Mouse (Mus musculus) gastrocnemius, adult 2 months (tissue): ENCODE results near the gene Rgs1. TPM values are rescaled to one million over a fixed set of nuclear protein-coding genes. Genes with fewer than 3 reads are reported as not detected.

Experiments used
- DNase-seq: peaks from one replicate; pipeline ENCODE4 v3.0.0; 2022
- H3K27ac ChIP-seq: fragments of 200-600 bp; 2 replicates; pipeline ENCODE4 v1.8.1; 2022; ENCODE audit warnings: mild to moderate bottlenecking
- H3K4me3 ChIP-seq: fragments of 200-600 bp; 2 replicates; pipeline ENCODE4 v1.8.1; 2022; ENCODE audit warnings: mild to moderate bottlenecking, moderate library complexity
- CTCF ChIP-seq: fragments of 200-600 bp; IDR thresholded peaks from 2 replicates; pipeline ENCODE4 v1.8.1; 2022; ENCODE audit warnings: antibody characterized with exemption, mild to moderate bottlenecking, moderate library complexity
- intact Hi-C: fragments of 180-260 bp; cut with DNase I; formaldehyde crosslinking; loops from one replicate; pipeline ENCODE4 v1.15.1; 2025
- total RNA-seq, 2 experiments: library from RNA; stranded (reverse); gene quantifications; 2 replicates each; pipeline ENCODE4 v1.2.3; 2021

Gene Rgs1
- total RNA-seq, 2 experiments from 2014 or later = not detected

DNA sequence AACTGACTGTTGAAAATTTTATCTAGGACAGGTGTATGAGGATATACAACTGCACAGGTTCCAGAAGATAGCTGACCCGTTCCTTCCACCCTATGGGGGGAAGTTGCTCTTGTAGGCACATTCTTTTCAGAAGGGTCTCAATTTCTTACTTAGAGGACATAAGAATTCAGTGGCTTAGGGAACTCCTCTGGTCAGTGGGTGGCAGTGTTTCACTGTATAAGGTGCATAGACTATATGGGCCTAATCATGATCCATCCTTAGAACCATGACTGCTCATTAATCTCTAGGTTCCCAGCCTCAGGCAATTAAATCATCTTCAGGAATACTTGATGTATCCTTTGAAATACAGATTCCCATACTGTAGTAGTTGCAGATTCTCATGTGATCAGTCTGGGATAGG is 5.5 kb downstream of the Rgs1 start:
- intact Hi-C loops = no loop called here
- no peak for DNase-seq
- H3K4me3 ChIP-seq = no peak overlapping the region
- H3K27ac ChIP-seq = no peak overlapping the region
- peak; percentile 43 for TF ChIP-seq CTCF

GRCm38 (mm10) chr1:144239195-144239594 is 9.8 kb downstream of the Rgs1 start:
- no peak for DNase-seq
- intact Hi-C loops = no loop called here
- Histone ChIP-seq H3K4me3 (no peak overlapping the region), H3K27ac (no peak overlapping the region)
- no peak for TF ChIP-seq CTCF

DNA sequence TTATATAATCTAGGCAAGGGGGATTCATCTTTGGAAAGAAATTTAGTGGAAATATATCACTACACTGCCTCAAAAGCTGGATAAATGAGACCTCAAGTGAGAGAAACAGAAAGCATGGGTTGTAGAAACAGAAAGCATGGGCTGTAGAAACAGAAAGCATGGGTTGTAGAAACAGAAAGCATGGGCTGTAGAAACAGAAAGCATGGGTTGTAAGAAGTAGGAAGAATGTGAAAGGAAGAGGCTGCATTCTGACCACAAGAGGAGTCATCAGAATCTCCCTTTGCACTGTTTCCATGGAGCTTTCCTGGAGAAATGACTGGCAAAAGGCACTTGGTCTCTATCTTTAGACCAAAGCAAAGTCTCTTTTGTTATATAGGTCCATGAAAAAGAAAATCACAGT is 33.8 kb downstream of the Rgs1 start:
- no peak for TF ChIP-seq CTCF
- no peak overlapping the region for H3K4me3 ChIP-seq
- no peak overlapping the region for H3K27ac ChIP-seq
- DNase-seq = no peak
- intact Hi-C loops = no loop called here

GRCm38 (mm10) chr1:144210912-144211311 is 38.1 kb downstream of the Rgs1 start:
- H3K27ac ChIP-seq = no peak overlapping the region
- H3K4me3 ChIP-seq = no peak overlapping the region
- no peak for DNase-seq
- no peak for TF ChIP-seq CTCF
- intact Hi-C loops = no loop called here

DNA sequence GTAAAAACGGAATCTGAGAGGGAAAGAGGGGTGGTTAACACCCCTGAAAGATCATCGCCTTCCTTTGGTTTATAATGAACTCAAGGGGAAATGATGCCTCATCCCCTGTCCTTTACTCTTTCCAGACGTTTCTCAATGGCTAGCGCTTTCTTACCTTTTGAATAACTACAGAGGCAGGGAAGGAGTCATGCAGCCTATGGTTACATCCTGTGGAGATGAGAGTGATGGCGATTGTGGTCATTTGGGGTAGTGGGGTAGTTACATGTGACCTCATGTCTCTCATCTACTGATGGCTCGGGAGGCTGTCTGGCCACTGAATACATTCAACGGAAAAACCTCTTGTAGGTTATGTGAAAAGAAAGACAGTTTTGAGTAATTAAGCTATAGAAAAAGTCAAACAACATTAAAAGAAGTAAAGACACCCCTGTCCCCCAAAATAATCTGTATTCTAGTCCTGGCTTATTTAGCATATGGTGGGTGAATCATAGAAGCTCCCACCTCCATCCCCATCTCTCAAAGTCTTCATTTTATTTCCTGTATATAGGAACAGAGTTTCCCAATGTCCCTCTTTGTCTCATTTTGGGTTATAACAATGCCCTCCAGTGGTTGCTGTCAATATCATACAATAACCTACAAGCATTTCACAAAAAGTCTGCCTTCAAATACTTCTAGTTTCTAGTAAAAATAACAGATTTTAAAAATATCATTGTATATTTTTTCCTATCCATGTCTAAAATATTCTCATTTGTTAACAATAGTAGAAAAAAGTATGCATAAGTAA is 42.6 kb downstream of the Rgs1 start:
- no peak for DNase-seq
- no peak for TF ChIP-seq CTCF
- intact Hi-C loops = no loop called here

DNA sequence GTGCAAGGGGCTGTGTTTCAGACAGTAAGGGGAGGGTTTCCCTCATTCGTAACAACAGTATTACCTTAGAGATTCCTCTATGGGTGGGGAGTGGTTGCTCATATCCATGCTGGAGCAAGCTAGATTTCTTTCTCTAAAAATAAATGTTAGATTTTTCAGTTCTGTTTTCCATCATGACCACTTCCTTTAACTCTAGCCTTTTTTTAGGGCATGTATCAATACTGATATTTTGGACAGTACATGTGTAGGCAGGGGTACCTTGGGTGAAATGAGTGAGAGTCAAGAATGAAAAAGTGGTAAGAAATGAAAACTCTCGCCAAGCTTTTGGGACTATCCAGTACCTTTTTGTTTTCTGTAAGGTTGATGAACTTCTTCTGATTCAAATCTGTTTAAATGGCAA is 44.3 kb downstream of the Rgs1 start:
- H3K4me3 ChIP-seq = no peak overlapping the region
- TF ChIP-seq CTCF = no peak
- intact Hi-C loops = loop anchor here (5.0 kb wide), 1 partner anchor 173 kb away; no protein-coding TSS in a partner anchor
- no peak overlapping the region for H3K27ac ChIP-seq
- DNase-seq = no peak

More for the DNA sequence above, 42.6 kb downstream of the Rgs1 start:
- H3K27ac ChIP-seq = no peak overlapping the region
- H3K4me3 ChIP-seq = no peak overlapping the region

- intact Hi-C loops = loop anchor here (5.0 kb wide), 1 partner anchor 174 kb away; no protein-coding TSS in a partner anchor
- TF ChIP-seq CTCF = no peak
- Histone ChIP-seq H3K4me3 (no peak overlapping the region), H3K27ac (no peak overlapping the region)
- DNase-seq = no peak
Measured at GRCm38 (mm10) chr1:144202939-144203338, 46.1 kb downstream of the Rgs1 start.

DNA sequence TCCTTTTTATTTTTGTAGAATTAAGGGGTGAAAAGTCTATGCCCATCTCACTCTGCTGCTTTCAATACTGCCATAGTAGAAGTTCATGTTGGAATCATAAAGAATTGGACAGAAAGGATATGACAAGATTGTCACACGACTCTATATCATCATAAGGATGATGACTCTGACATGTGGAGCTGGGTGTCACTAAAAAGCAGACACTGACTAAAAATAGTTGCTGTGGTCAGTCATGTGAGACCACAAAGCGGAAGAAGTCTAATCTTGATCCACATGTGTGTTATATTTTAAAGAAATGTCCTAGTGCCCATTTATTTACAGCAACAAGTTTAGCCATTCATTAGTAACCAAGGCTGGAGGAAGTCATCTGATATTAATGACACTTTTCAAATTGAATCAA is 48.5 kb downstream of the Rgs1 start:
- Histone ChIP-seq H3K4me3 (no peak overlapping the region), H3K27ac (no peak overlapping the region)
- intact Hi-C loops = loop anchor here (5.0 kb wide), 1 partner anchor 177 kb away; no protein-coding TSS in a partner anchor
- TF ChIP-seq CTCF = no peak
- DNase-seq = no peak

DNA sequence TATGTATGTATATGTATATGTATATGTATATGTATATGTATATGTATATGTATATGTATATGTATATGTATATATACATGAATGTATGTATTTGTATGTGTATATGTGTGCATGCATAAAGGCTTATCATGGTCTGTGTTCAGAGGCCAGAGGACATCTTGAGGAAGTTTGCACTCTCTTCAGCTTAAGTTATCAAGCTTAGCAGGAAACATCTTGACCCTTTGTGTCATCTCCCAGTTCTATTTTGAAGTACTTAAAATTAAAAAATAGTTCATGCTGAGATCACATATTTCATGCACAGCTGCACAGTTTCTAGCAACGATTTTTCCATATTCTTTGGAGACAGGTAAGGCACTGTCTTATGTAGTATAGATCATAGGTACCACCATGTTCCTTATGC is 49.5 kb downstream of the Rgs1 start:
- no peak for DNase-seq
- Histone ChIP-seq H3K4me3 (no peak overlapping the region), H3K27ac (no peak overlapping the region)
- intact Hi-C loops = loop anchor here (5.0 kb wide), 1 partner anchor 397 kb away; no protein-coding TSS in a partner anchor
- no peak for TF ChIP-seq CTCF

DNA sequence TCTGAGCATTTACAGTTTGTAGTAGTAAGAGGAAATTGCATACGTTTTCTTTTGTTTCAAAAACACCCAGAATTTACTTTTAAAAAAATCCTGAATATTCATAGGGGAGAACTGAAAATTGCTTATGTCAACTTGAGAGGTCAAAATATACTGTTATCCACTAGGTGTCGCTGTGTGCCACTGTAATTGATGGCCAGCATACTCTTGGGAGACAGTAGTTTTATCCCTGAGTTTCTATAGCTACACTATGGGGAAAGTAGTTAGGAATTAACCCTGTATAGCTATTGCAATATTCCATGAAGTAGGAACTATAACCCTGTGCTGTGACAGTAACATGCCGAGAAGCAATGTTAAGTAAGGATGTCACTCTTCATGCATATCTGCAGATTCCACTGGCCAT is 51.4 kb downstream of the Rgs1 start:
- TF ChIP-seq CTCF = peak; percentile 74
- intact Hi-C loops = loop anchor here (5.0 kb wide), 1 partner anchor 395 kb away; no protein-coding TSS in a partner anchor
- no peak overlapping the region for H3K4me3 ChIP-seq
- H3K27ac ChIP-seq = no peak overlapping the region
- DNase-seq = no peak

Other genes with a start within 250 kb of the Rgs1 start
- gene Rgs2, start 245.1 kb downstream of the Rgs1 start, total RNA-seq = 1 to 10 TPM; 3.0 to 9.5 TPM
- not detected for gene Rgs13, start 71.9 kb downstream of the Rgs1 start, total RNA-seq